Mouse (Mus musculus) forebrain, embryonic 12.5 days (tissue): ENCODE measurements around the gene Rab43. TPM values are rescaled to one million over a fixed set of nuclear protein-coding genes. Genes with fewer than 3 reads are reported as not detected.

Experiments
- ATAC-seq: fragments of 200-750 bp; cut with Nextera tagmentation; 2 replicates; pipeline ENCODE4 v1.8.0; 2017; ENCODE audit warnings: moderate TSS enrichment; ENCODE audit not compliant: low FRiP score
- H3K27ac ChIP-seq: fragments of 300-500 bp; sonication (generic); 2 replicates; pipeline ENCODE4 v1.5.1; 2016; ENCODE audit warnings: mild to moderate bottlenecking
- H3K27me3 ChIP-seq: fragments of 300-500 bp; sonication (generic); 2 replicates; pipeline ENCODE4 v1.6.1; 2016; ENCODE audit warnings: mild to moderate bottlenecking
- H3K36me3 ChIP-seq: fragments of 300-500 bp; sonication (generic); replicated peaks from 2 replicates; pipeline ENCODE4 v1.6.1; 2016; ENCODE audit warnings: mild to moderate bottlenecking
- H3K4me1 ChIP-seq: fragments of 300-500 bp; sonication (generic); 2 replicates; pipeline ENCODE4 v1.6.1; 2016
- H3K4me2 ChIP-seq: fragments of 300-500 bp; sonication (generic); 2 replicates; pipeline ENCODE4 v1.6.1; 2016; ENCODE audit warnings: mild to moderate bottlenecking, moderate library complexity
- H3K4me3 ChIP-seq: fragments of 300-500 bp; sonication (generic); replicated peaks from 2 replicates; pipeline ENCODE4 v1.5.1; 2016; ENCODE audit warnings: mild to moderate bottlenecking
- H3K9ac ChIP-seq: fragments of 300-500 bp; sonication (generic); 2 replicates; pipeline ENCODE4 v1.6.1; 2016; ENCODE audit warnings: mild to moderate bottlenecking
- H3K9me3 ChIP-seq: fragments of 300-500 bp; sonication (generic); 2 replicates; pipeline ENCODE4 v1.6.1; 2016
- WGBS: fragments of 180-500 bp; shearing (Covaris S2); methylation state at CpG from one replicate; pipeline ENCODE4 v1.1.7; 2016; 5-methylcytosine and 5-hydroxymethylcytosine counted together
- polyA plus RNA-seq: library from polyadenylated mRNA; unstranded; fragments of >200 nt; fragmentation: Nextera tagmentation; extraction: Ambion mirVana; gene quantifications from 2 replicates; pipeline ENCODE4 v1.2.1, GENCODE M21; 2016

Gene Rab43
- polyA plus RNA-seq, 1 experiment from 2014 or later = 7.7 TPM

- Histone ChIP-seq H3K9me3 (no peaks in the 10 kb centered on the region), H3K4me1 (peaks cover 11% of the 10 kb centered on the region), H3K9ac (no peak overlapping the region), H3K4me3 (no peak overlapping the region), H3K4me2 (no peak overlapping the region), H3K27me3 (no peaks in the 10 kb centered on the region), H3K36me3 (peaks cover 10% of the 10 kb centered on the region), H3K27ac (no peak overlapping the region)
- 97% methylated on average over 5 of the region's 5 CpGs for WGBS
- no peak for ATAC-seq
Measured at GRCm38 (mm10) chr6:87791826-87792225, 20.1 kb downstream of the Rab43 start.

- Histone ChIP-seq H3K27ac (no peak overlapping the region), H3K9me3 (no peaks in the 10 kb centered on the region), H3K27me3 (no peaks in the 10 kb centered on the region), H3K9ac (no peak overlapping the region), H3K4me3 (no peak overlapping the region), H3K4me2 (no peak overlapping the region), H3K4me1 (peaks cover 11% of the 10 kb centered on the region), H3K36me3 (peaks cover 10% of the 10 kb centered on the region)
- ATAC-seq = no peak
- 82% methylated on average over 7 of the region's 7 CpGs for WGBS
Measured at GRCm38 (mm10) chr6:87790779-87791480, 21.0 kb downstream of the Rab43 start.

GRCm38 (mm10) chr6:87789791-87790190, 22.2 kb downstream of the Rab43 start:
- no peaks in the 10 kb centered on the region for H3K27me3 ChIP-seq
- no peak for ATAC-seq
- H3K9me3 ChIP-seq = no peaks in the 10 kb centered on the region
- H3K9ac ChIP-seq = no peak overlapping the region
- H3K4me3 ChIP-seq = no peak overlapping the region
- WGBS = 94% methylated on average over 6 of the region's 6 CpGs
- peaks cover 11% of the 10 kb centered on the region for H3K4me1 ChIP-seq
- no peak overlapping the region for H3K4me2 ChIP-seq
- H3K27ac ChIP-seq = peak overlapping the region; percentile 64; the same call in 1 of the 2 replicates
- peaks cover 10% of the 10 kb centered on the region for H3K36me3 ChIP-seq

GRCm38 (mm10) chr6:87788896-87789587, 22.9 kb downstream of the Rab43 start:
- H3K9ac ChIP-seq = no peak overlapping the region; the same call in 1 of the 2 replicates
- peak overlapping the region; percentile 64 for H3K27ac ChIP-seq
- no peak for ATAC-seq
- WGBS = 47% methylated on average over 5 of the region's 5 CpGs
- H3K27me3 ChIP-seq = no peaks in the 10 kb centered on the region
- no peak overlapping the region for H3K4me3 ChIP-seq
- no peaks in the 10 kb centered on the region for H3K9me3 ChIP-seq
- H3K4me2 ChIP-seq = no peak overlapping the region
- H3K36me3 ChIP-seq = peaks cover 10% of the 10 kb centered on the region
- H3K4me1 ChIP-seq = peaks cover 11% of the 10 kb centered on the region

GRCm38 (mm10) chr6:87788266-87788895, 23.6 kb downstream of the Rab43 start:
- Histone ChIP-seq H3K4me2 (no peak overlapping the region), H3K27me3 (no peaks in the 10 kb centered on the region), H3K4me3 (no peak overlapping the region), H3K4me1 (peaks cover 11% of the 10 kb centered on the region), H3K27ac (no peak overlapping the region), H3K9me3 (no peaks in the 10 kb centered on the region), H3K9ac (no peak overlapping the region; the same call in 1 of the 2 replicates), H3K36me3 (peaks cover 10% of the 10 kb centered on the region)
- no peak for ATAC-seq
- WGBS = 93% methylated on average over 9 of the region's 9 CpGs

- 87% methylated on average over 6 of the region's 6 CpGs for WGBS
- no peak for ATAC-seq
- Histone ChIP-seq H3K4me2 (no peak overlapping the region), H3K27ac (no peak overlapping the region), H3K9me3 (no peaks in the 10 kb centered on the region), H3K9ac (no peak overlapping the region), H3K36me3 (peaks cover 5% of the 10 kb centered on the region), H3K27me3 (no peaks in the 10 kb centered on the region), H3K4me3 (no peak overlapping the region), H3K4me1 (peaks cover 11% of the 10 kb centered on the region)
Measured at GRCm38 (mm10) chr6:87787108-87787890, 24.7 kb downstream of the Rab43 start.

- no peak overlapping the region for H3K4me2 ChIP-seq
- no peak overlapping the region for H3K9ac ChIP-seq
- H3K4me3 ChIP-seq = no peak overlapping the region
- H3K36me3 ChIP-seq = no peaks in the 10 kb centered on the region
- H3K4me1 ChIP-seq = peaks cover 11% of the 10 kb centered on the region
- ATAC-seq = no peak
- H3K9me3 ChIP-seq = no peaks in the 10 kb centered on the region
- H3K27ac ChIP-seq = no peak overlapping the region
- WGBS = 89% methylated on average over 5 of the region's 5 CpGs
- H3K27me3 ChIP-seq = no peaks in the 10 kb centered on the region
Measured at GRCm38 (mm10) chr6:87786621-87787020, 25.3 kb downstream of the Rab43 start.

GRCm38 (mm10) chr6:87784033-87784432, 27.9 kb downstream of the Rab43 start:
- 81% methylated on average over 8 of the region's 8 CpGs for WGBS
- no peak overlapping the region for H3K27ac ChIP-seq
- H3K36me3 ChIP-seq = no peaks in the 10 kb centered on the region

GRCm38 (mm10) chr6:87780546-87781301, 31.2 kb downstream of the Rab43 start:
- Histone ChIP-seq H3K9me3 (no peaks in the 10 kb centered on the region), H3K9ac (no peak overlapping the region), H3K4me2 (no peak overlapping the region), H3K4me1 (no peaks in the 10 kb centered on the region), H3K27me3 (no peaks in the 10 kb centered on the region), H3K36me3 (no peaks in the 10 kb centered on the region), H3K4me3 (no peak overlapping the region), H3K27ac (no peak overlapping the region)
- no peak for ATAC-seq
- WGBS = 84% methylated on average over 10 of the region's 10 CpGs

More at GRCm38 (mm10) chr6:87784033-87784432, 27.9 kb downstream of the Rab43 start:
- Histone ChIP-seq H3K4me2 (no peak overlapping the region), H3K9me3 (no peaks in the 10 kb centered on the region), H3K27me3 (no peaks in the 10 kb centered on the region), H3K4me3 (no peak overlapping the region), H3K9ac (no peak overlapping the region), H3K4me1 (peaks cover 3% of the 10 kb centered on the region)
- no peak for ATAC-seq

- WGBS = 84% methylated on average over 11 of the region's 11 CpGs
- no peaks in the 10 kb centered on the region for H3K4me1 ChIP-seq
- H3K9me3 ChIP-seq = no peaks in the 10 kb centered on the region
- no peak overlapping the region for H3K4me2 ChIP-seq
- peak overlapping the region; percentile 29; the same call in 1 of the 2 replicates for H3K9ac ChIP-seq
- H3K4me3 ChIP-seq = no peak overlapping the region
- no peak for ATAC-seq
- no peaks in the 10 kb centered on the region for H3K27me3 ChIP-seq
- H3K27ac ChIP-seq = no peak overlapping the region
- H3K36me3 ChIP-seq = no peaks in the 10 kb centered on the region
Measured at GRCm38 (mm10) chr6:87779174-87780165, 32.5 kb downstream of the Rab43 start.
